Mouse (Mus musculus) left cerebral cortex, adult 6 months (tissue): Measurements from ENCODE around the gene Eml6. TPM values are rescaled to one million over a fixed set of nuclear protein-coding genes. Genes with fewer than 3 reads are reported as not detected.

Source experiments
- long read RNA-seq, 2 experiments: library from polyadenylated mRNA; unstranded; transcript quantifications; one replicate each; pipeline ENCODE4 v2.0.0; 2019 to 2020
- polyA plus RNA-seq: library from polyadenylated mRNA; unstranded; fragments of <200 nt; fragmentation: Nextera tagmentation; gene quantifications from 2 replicates; pipeline ENCODE4 v1.2.3, GENCODE M21; 2021

Eml6 gene
- polyA plus RNA-seq, result 1.2 and 1.4 TPM in 2 replicates
- long read RNA-seq, experiment 1, partial matches to known transcripts, result 13 of 27 reads
- long read RNA-seq, experiment 1, other reads (novel, unspliced or antisense), result 12 of 27 reads
- long read RNA-seq, experiment 2, partial matches to known transcripts, result 3 of 6 reads
- long read RNA-seq, experiment 2, other reads (novel, unspliced or antisense), result 3 of 6 reads

DNA sequence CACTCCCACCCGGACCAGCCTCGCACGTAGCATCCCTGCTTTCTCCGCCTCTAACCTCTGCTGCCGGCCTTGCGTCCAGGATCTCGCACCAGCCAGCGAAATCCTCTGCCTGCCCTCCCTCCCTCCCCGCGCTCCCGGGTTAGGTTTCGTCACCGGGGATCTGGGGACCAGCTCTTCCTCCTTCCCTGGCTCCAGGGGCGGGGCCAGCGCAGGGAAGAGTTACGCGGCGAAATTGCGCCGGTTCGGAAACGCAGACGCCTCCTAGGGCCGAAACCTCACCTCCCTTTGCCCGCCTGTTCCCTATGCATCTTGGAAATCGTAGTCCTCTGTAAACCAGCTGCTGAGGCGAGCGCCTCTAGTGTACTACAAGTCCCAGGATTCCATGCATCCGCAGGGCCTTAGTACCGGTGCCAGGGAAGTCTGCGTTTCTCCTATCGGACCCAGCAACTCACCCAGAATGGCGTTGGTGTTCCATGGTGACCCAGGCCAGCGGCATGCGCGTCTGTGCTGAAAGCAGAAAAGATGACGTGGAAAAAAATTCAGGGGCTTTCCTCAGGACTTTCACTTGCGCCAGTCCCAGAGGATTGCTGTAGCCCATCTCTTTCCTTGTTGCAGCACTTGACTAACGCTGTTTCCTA is at the start of gene Eml6:
Gene Eml6, minus strand, starts transcription at position 199 of the 638 bp plus-strand sequence.

DNA sequence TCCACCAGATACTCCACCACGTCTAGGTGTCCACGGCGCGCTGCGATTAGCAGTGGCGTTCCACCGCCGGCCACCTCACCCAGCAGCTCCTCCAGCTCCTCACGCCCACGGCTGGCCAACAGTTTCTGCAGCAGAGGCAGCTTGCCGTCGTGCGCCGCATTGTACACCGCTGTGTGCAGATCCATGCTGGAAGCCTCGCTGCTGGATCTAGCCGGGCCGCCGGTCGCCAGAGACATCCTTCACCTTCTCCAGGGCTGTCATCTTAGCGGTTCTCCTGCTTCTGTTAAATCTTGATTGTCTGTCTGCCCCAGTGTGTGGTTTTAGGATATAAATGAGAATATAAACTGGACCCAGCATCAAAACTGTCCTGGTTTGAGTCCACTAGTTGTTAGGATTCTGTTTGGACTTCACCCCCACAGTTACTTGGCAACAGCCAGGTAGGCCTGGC is 200.5 kb downstream of the Eml6 start, which contains the start of gene 4931440F15Rik:
Gene 4931440F15Rik, minus strand, starts transcription at position 398 of the 448 bp plus-strand sequence.

Other genes starting within 250 kb of the Eml6 start
- 0.41 and 0.65 TPM in 2 replicates for gene 4931440F15Rik, start 200.4 kb downstream of the Eml6 start, polyA plus RNA-seq
- 54.1 and 77.7 TPM in 2 replicates for gene Sptbn1, start 242.1 kb upstream of the Eml6 start, polyA plus RNA-seq